Mouse (Mus musculus): Measurements from ENCODE around the gene Msln. TPM values are rescaled to one million over a fixed set of nuclear protein-coding genes. Genes with fewer than 3 reads are reported as not detected.

Msln gene
- polyA plus RNA-seq (2012): not detected in 2 replicates

- TF ChIP-seq GATA1 (IDR thresholded peaks at IDR 0.05; ENCODE audit: low read length): no peak
Measured at GRCm38 (mm10) chr17:25754241-25754640, at the start of gene Msln. TSS of gene Msln (minus strand) at chr17:25754378.

GRCm38 (mm10) chr17:25802825-25803517 lies 48.8 kb upstream of the Msln start:
- TF ChIP-seq GATA1 (IDR thresholded peaks at IDR 0.05; ENCODE audit: low read length): no peak

- no peak for TF ChIP-seq GATA1 (IDR thresholded peaks at IDR 0.05; ENCODE audit: low read length)
Measured at GRCm38 (mm10) chr17:25801029-25801428, 46.9 kb upstream of the Msln start.

- TF ChIP-seq GATA1 (IDR thresholded peaks at IDR 0.05; ENCODE audit: low read length): no peak
Measured at GRCm38 (mm10) chr17:25796951-25797369, 42.8 kb upstream of the Msln start, which contains the start of gene Metrn. TSS of gene Metrn (minus strand) at chr17:25797136.

GRCm38 (mm10) chr17:25796211-25796771 lies 42.1 kb upstream of the Msln start:
- no peak for TF ChIP-seq GATA1 (IDR thresholded peaks at IDR 0.05; ENCODE audit: low read length)

GRCm38 (mm10) chr17:25795609-25796092 lies 41.5 kb upstream of the Msln start, which contains the start of gene AC134908.4:
TSS of gene AC134908.4 (minus strand) at chr17:25795659.
- no peak for TF ChIP-seq GATA1 (IDR thresholded peaks at IDR 0.05; ENCODE audit: low read length)

- TF ChIP-seq GATA1 (IDR thresholded peaks at IDR 0.05; ENCODE audit: low read length): no peak
Measured at GRCm38 (mm10) chr17:25794998-25795397, 40.8 kb upstream of the Msln start.

GRCm38 (mm10) chr17:25794197-25794596 lies 40.0 kb upstream of the Msln start:
- no peak for TF ChIP-seq GATA1 (IDR thresholded peaks at IDR 0.05; ENCODE audit: low read length)

- no peak for TF ChIP-seq GATA1 (IDR thresholded peaks at IDR 0.05; ENCODE audit: low read length)
Measured at GRCm38 (mm10) chr17:25792615-25793014, 38.4 kb upstream of the Msln start, which contains the start of gene Fam173a. TSS of gene Fam173a (minus strand) at chr17:25792901.

GRCm38 (mm10) chr17:25791843-25792527 lies 37.8 kb upstream of the Msln start:
- TF ChIP-seq GATA1 (IDR thresholded peaks at IDR 0.05; ENCODE audit: low read length): no peak

GRCm38 (mm10) chr17:25791320-25791842 lies 37.2 kb upstream of the Msln start:
- TF ChIP-seq GATA1 (IDR thresholded peaks at IDR 0.05; ENCODE audit: low read length): no peak

GRCm38 (mm10) chr17:25786781-25787504 lies 32.8 kb upstream of the Msln start:
- TF ChIP-seq GATA1 (IDR thresholded peaks at IDR 0.05; ENCODE audit: low read length): no peak

GRCm38 (mm10) chr17:25786280-25786679 lies 32.1 kb upstream of the Msln start, which contains the start of gene Ccdc78:
TSS of gene Ccdc78 (plus strand) at chr17:25786580.
- TF ChIP-seq GATA1 (IDR thresholded peaks at IDR 0.05; ENCODE audit: low read length): no peak

- no peak for TF ChIP-seq GATA1 (IDR thresholded peaks at IDR 0.05; ENCODE audit: low read length)
Measured at GRCm38 (mm10) chr17:25785281-25785745, 31.1 kb upstream of the Msln start, which contains the start of gene Haghl. TSS of gene Haghl (minus strand) at chr17:25785673.
